Mouse (Mus musculus): ENCODE measurements around the gene Cyp2e1.

DNA sequence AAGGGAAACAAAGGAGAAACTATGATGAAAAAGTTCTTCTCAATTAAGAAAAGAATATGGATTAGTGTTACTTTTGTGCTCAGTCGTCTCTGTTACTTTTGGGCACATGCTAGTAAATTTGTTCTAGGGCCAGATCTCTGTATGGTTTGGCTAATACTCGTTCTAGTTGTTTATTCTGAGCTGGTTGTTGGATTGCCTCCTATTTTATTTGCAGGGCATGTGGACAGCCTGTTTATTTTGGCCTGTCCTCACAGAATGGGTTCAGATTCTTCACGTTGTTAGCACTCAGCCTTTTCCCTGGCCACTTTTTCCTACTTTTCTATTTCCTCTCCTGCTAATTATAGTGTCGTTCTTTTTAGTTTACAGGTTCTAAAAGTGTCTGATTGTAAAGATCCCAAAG is 30.0 kb downstream of the Cyp2e1 start:
- TF ChIP-seq ZC3H11A (IDR thresholded peaks at IDR 0.05; ENCODE audit: borderline replicate concordance, low read depth, low read length) (no peak), MAFK (IDR thresholded peaks at IDR 0.05; ENCODE audit: insufficient read depth, low read depth, low read length) (no peak), CHD2 (IDR thresholded peaks at IDR 0.05; ENCODE audit: low read depth, low read length) (no peak), ZNF384 (IDR thresholded peaks at IDR 0.05; ENCODE audit: low read depth, low read length) (no peak)
